Mouse (Mus musculus): ENCODE measurements at regions not wholly inside any gene's neighbourhood (a gene's known extent, or its start where the extent isn't known, plus 50 kb on each side); places are given as distances from the start of the nearest gene placed in this dataset.

GRCm38 (mm10) chr4:9081701-9082562 is 843.1 kb upstream of the Car8 start:
- DNase-seq = no peak

GRCm38 (mm10) chr4:9080821-9081493 is 842.1 kb upstream of the Car8 start:
- DNase-seq = peak in 1 of 2 experiments; percentile 6

GRCm38 (mm10) chr4:9079828-9080245 is 841.0 kb upstream of the Car8 start:
- no peak for DNase-seq

GRCm38 (mm10) chr4:9074447-9074846 is 835.6 kb upstream of the Car8 start:
- no peak for DNase-seq

- peak; percentile 52 to 62 for DNase-seq
These were observed 835.0 kb upstream of the Car8 start for GRCm38 (mm10) chr4:9073736-9074428.

- DNase-seq = no peak
These were observed 833.5 kb upstream of the Car8 start for GRCm38 (mm10) chr4:9072321-9072720.

GRCm38 (mm10) chr4:9067874-9068273 is 829.0 kb upstream of the Car8 start:
- no peak for DNase-seq

GRCm38 (mm10) chr4:9065981-9066815 is 827.4 kb upstream of the Car8 start:
- DNase-seq = no peak

- DNase-seq = no peak
These were observed 823.1 kb upstream of the Car8 start for GRCm38 (mm10) chr4:9061941-9062340.

GRCm38 (mm10) chr4:9060221-9060620 is 821.4 kb upstream of the Car8 start:
- no peak for DNase-seq

- no peak for DNase-seq
These were observed 818.8 kb upstream of the Car8 start for GRCm38 (mm10) chr4:9057676-9058075.

- no peak for DNase-seq
These were observed 818.3 kb upstream of the Car8 start for GRCm38 (mm10) chr4:9057113-9057512.

- no peak for DNase-seq
These were observed 817.0 kb upstream of the Car8 start for GRCm38 (mm10) chr4:9055876-9056275.

- DNase-seq = no peak
These were observed 816.5 kb upstream of the Car8 start for GRCm38 (mm10) chr4:9055266-9055820.

GRCm38 (mm10) chr4:9048817-9049216 is 810.0 kb upstream of the Car8 start:
- DNase-seq = no peak

GRCm38 (mm10) chr4:9047151-9047550 is 808.3 kb upstream of the Car8 start:
- no peak for DNase-seq

GRCm38 (mm10) chr4:9046436-9046835 is 807.6 kb upstream of the Car8 start:
- no peak for DNase-seq

GRCm38 (mm10) chr4:9046030-9046429 is 807.2 kb upstream of the Car8 start:
- DNase-seq = no peak

GRCm38 (mm10) chr4:9036005-9036404 is 797.2 kb upstream of the Car8 start:
- no peak for DNase-seq

GRCm38 (mm10) chr4:9035350-9035749 is 796.5 kb upstream of the Car8 start:
- no peak for DNase-seq

GRCm38 (mm10) chr4:9034280-9034679 is 795.4 kb upstream of the Car8 start:
- no peak for DNase-seq

GRCm38 (mm10) chr4:9033106-9033642 is 794.3 kb upstream of the Car8 start:
- no peak for DNase-seq

Data from kidney, postnatal 36 days (tissue).